ENCODE assay signal across 16 mouse cellular contexts in genomic region chr14:40937052-40937451, GRCm38 (mm10). TPM values are rescaled to one million over a fixed set of nuclear protein-coding genes. Genes with fewer than 3 reads are reported as not detected.
DNase-seq lines count a peak whose midpoint lies in the region; ATAC-seq lines count a peak whose summit lies in the region.
"Had no signal": no experiment of that assay in that cellular context is flagged by ENCODE, and none has a peak within 500 bp of the region (broad histone marks: within the 10 kb centered on the region; RNA-seq: fewer than 3 reads in every experiment).

No protein-coding gene starts in this region.

- DNase-seq in kidney, postnatal 10 days = peak; percentile 5
- DNase-seq in brain, adult 2 months (ENCODE audit: low read depth, low spot score) = peak; percentile 46
- DNase-seq in yolk sac, embryonic 10.5 days (ENCODE audit: low spot score) = no peak
- DNase-seq in adrenal gland, adult 2 months = no peak
- DNase-seq: adrenal gland, postnatal 36 days; cerebellum, adult 18-20 months; forebrain, postnatal 0 days; kidney, postnatal 4 days; lung, adult 2 months; right cerebral cortex, adult 18-20 months had no signal

- H3K36me3 ChIP-seq in kidney, embryonic 14.5 days (ENCODE audit: control insufficient read depth, insufficient read depth, low read length) = no peaks in the 10 kb centered on the region
- H3K36me3 ChIP-seq: hindbrain, embryonic 15.5 days had no signal

- no peak overlapping the region for H3K9ac ChIP-seq in kidney, embryonic 14.5 days (ENCODE audit: low read depth, low read length)
- H3K9ac ChIP-seq: forebrain, postnatal 0 days; hindbrain, embryonic 15.5 days; limb, embryonic 12.5 days had no signal

- no peaks in the 10 kb centered on the region for H3K27me3 ChIP-seq in kidney, embryonic 14.5 days (ENCODE audit: control insufficient read depth, insufficient read depth, low read length)
- H3K27me3 ChIP-seq: hindbrain, embryonic 15.5 days; limb, embryonic 12.5 days had no signal

- peaks cover 31% of the 10 kb centered on the region for H3K4me1 ChIP-seq in kidney, embryonic 14.5 days (ENCODE audit: control insufficient read depth, insufficient read depth, low read length)

- no peak for ATAC-seq in kidney, embryonic 14.5 days (ENCODE audit: low FRiP score, low TSS enrichment)
- peak; percentile 46 for ATAC-seq in CD4-positive, CD25-positive, alpha-beta regulatory T cell, adult 4 months
- ATAC-seq in megakaryocyte-erythroid progenitor cell, adult 5-6 weeks (replicated peaks; ENCODE audit: low FRiP score, low TSS enrichment, poor library complexity, severe bottlenecking) = peak; percentile 34; the same call in 1 of the 2 replicates
- ATAC-seq: forebrain, postnatal 0 days had no signal

- no peak overlapping the region for H3K4me2 ChIP-seq in kidney, embryonic 14.5 days (replicated peaks; ENCODE audit: low read depth, low read length)
- H3K4me2 ChIP-seq: hindbrain, embryonic 15.5 days; limb, embryonic 12.5 days had no signal

- WGBS in kidney, embryonic 14.5 days = 48% methylated on average over 4 of the region's 4 CpGs

- H3K27ac ChIP-seq in kidney, embryonic 14.5 days (ENCODE audit: low read depth, low read length) = no peak overlapping the region
- H3K27ac ChIP-seq: hindbrain, embryonic 15.5 days; limb, embryonic 12.5 days had no signal

- no peaks in the 10 kb centered on the region for H3K9me3 ChIP-seq in kidney, embryonic 14.5 days (ENCODE audit: control insufficient read depth, low read length)
- H3K9me3 ChIP-seq: hindbrain, embryonic 15.5 days; limb, embryonic 12.5 days had no signal

- H3K4me3 ChIP-seq in kidney, embryonic 14.5 days (ENCODE audit: low read length) = no peak overlapping the region
- H3K4me3 ChIP-seq: erythroblast, embryonic 14.5 days; hindbrain, embryonic 15.5 days; limb, embryonic 12.5 days had no signal

RNA-seq across cellular contexts. Expression of gene Tspan14, which starts 29.6 kb away (rescaled TPM):
- 67.4 and 118 TPM in 2 replicates for polyA plus RNA-seq in kidney, embryonic 14.5 days (2014; fragmentation: Nextera tagmentation; extraction: Ambion mirVana)
- polyA plus RNA-seq in CD4-positive, CD25-positive, alpha-beta regulatory T cell, adult 4 months (2017; shearing (Covaris generic)) = 10 to 100 TPM; 62.4 to 88.4 TPM
- 8.6 and 13.3 TPM in 2 replicates for total RNA-seq in megakaryocyte-erythroid progenitor cell, adult 5-6 weeks (2014; fragmentation: Nextera tagmentation)
- total RNA-seq in megakaryocyte-erythroid progenitor cell, adult 5-6 weeks (2017) = 9.3 and 12.9 TPM in 2 replicates
- total RNA-seq in adrenal gland, adult 2 months (2021) = 10 to 100 TPM; 26.3 to 35.8 TPM
- polyA plus RNA-seq in adrenal gland, adult 2 months (2012; rRNA removed) = 30.7 and 31.2 TPM in 2 replicates

RNA-seq across cellular contexts. Expression of gene Sh2d4b, which starts 44.0 kb away (rescaled TPM):
- 0.57 and 0.65 TPM in 2 replicates for polyA plus RNA-seq in kidney, embryonic 14.5 days (2014; fragmentation: Nextera tagmentation; extraction: Ambion mirVana)
- polyA plus RNA-seq in CD4-positive, CD25-positive, alpha-beta regulatory T cell, adult 4 months (2017; shearing (Covaris generic)) = under 1 TPM; 0.32 to 0.75 TPM
- total RNA-seq in megakaryocyte-erythroid progenitor cell, adult 5-6 weeks (2014; fragmentation: Nextera tagmentation) = not detected in 2 replicates
- total RNA-seq in megakaryocyte-erythroid progenitor cell, adult 5-6 weeks (2017) = 0.70 TPM in 1 of 2 replicates, not detected in the other
- 1 to 10 TPM; 1.6 to 2.4 TPM for total RNA-seq in adrenal gland, adult 2 months (2021)
- 0.12 and 0.20 TPM in 2 replicates for polyA plus RNA-seq in adrenal gland, adult 2 months (2012; rRNA removed)

Comparison
In these comparisons a context has a peak if more than half of its experiments do, and no peak if none do; other contexts are left out.
1. DNase-seq: peak in kidney, postnatal 10 days (single experiment) and brain, adult 2 months (single experiment); none in yolk sac, embryonic 10.5 days (single experiment) and adrenal gland, adult 2 months (single experiment).